Mouse (Mus musculus) G1E (cell line): Measurements from ENCODE around the gene Arid5b.

Experiments
- CTCF ChIP-seq: IDR thresholded peaks from 2 replicates; pipeline ENCODE4 v1.5.1; 2012; ENCODE audit warnings: low read depth, low read length, inconsistent platforms, mixed read lengths
- GATA1 ChIP-seq: IDR thresholded peaks from 2 replicates; pipeline ENCODE4 v1.6.1; 2012; ENCODE audit warnings: borderline replicate concordance, low read length, inconsistent platforms, mixed read lengths
- POLR2AphosphoS5 ChIP-seq: IDR thresholded peaks from 2 replicates; pipeline ENCODE4 v1.6.1; 2012; ENCODE audit warnings: low read depth, low read length, inconsistent platforms; ENCODE audit not compliant: insufficient replicate concordance
- TAL1 ChIP-seq: conservative IDR thresholded peaks from 2 replicates; pipeline ENCODE4 v1.6.1; 2012; ENCODE audit warnings: low read depth, low read length, inconsistent platforms, mixed read lengths

DNA sequence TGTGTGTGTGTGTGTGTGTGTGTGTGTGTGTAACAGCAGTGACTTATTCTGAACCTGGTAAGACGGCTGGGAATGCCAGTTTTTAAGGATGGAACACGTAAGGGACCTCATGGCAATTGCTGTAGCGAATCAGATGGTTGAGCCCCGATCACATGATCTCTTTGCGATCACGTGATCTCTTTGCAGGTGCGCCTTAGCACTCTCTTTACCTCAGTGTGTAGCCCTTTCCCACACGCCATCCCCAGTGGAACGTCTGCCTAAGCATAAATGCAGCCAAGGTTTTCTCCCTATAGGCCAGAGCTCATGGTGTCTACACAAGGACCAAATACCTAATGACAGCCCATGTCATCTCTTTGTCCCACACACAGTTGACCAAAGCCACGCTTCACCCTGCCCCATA is 97.4 kb downstream of the Arid5b start:
- TF ChIP-seq CTCF (no peak), TAL1 (no peak), GATA1 (no peak), POLR2AphosphoS5 (no peak)
